Mouse (Mus musculus) C2C12 (cell line): ENCODE data around the gene Capn8. TPM values are rescaled to one million over a fixed set of nuclear protein-coding genes. Genes with fewer than 3 reads are reported as not detected.

ENCODE experiments used
- H3K27me3 ChIP-seq: one replicate; pipeline ENCODE4 v1.6.1; 2011; ENCODE audit not compliant: control insufficient read depth, insufficient read depth, insufficient read length
- H3K36me3 ChIP-seq: one replicate; pipeline ENCODE4 v1.6.1; 2011; ENCODE audit not compliant: control insufficient read depth, insufficient read depth
- H3K4me3 ChIP-seq: one replicate; pipeline ENCODE4 v1.5.1; 2011; ENCODE audit warnings: mild to moderate bottlenecking, control low read depth; ENCODE audit not compliant: poor library complexity, insufficient read depth, severe bottlenecking
- H3K79me2 ChIP-seq: one replicate; pipeline ENCODE4 v1.6.1; 2011; ENCODE audit not compliant: control insufficient read depth, insufficient read depth
- H3K79me3 ChIP-seq: one replicate; pipeline ENCODE4 v1.6.1; 2011; ENCODE audit warnings: low read depth, control low read depth
- H3ac ChIP-seq: one replicate; pipeline ENCODE3; 2011; ENCODE audit warnings: low read depth; ENCODE audit not compliant: control insufficient read depth, insufficient read length
- CEBPB ChIP-seq: IDR thresholded peaks from one replicate; pipeline ENCODE4 v1.6.1; 2011; ENCODE audit warnings: low read depth, mild to moderate bottlenecking, control low read depth, moderate library complexity
- CTCF ChIP-seq: IDR thresholded peaks from one replicate; pipeline ENCODE4 v1.5.1; 2011; ENCODE audit not compliant: control insufficient read depth, insufficient read depth, insufficient read length
- FOSL1 ChIP-seq: IDR thresholded peaks from one replicate; pipeline ENCODE4 v1.8.0; 2011; ENCODE audit warnings: mild to moderate bottlenecking, low read length; ENCODE audit not compliant: poor library complexity, insufficient read depth, severe bottlenecking
- MAX ChIP-seq: IDR thresholded peaks from one replicate; pipeline ENCODE4 v1.6.1; 2011; ENCODE audit warnings: mild to moderate bottlenecking, control low read depth
- MYOD1 ChIP-seq: IDR thresholded peaks from one replicate; pipeline ENCODE4 v1.6.1; 2011; ENCODE audit warnings: low read depth; ENCODE audit not compliant: control insufficient read depth, insufficient read length
- MYOG ChIP-seq: IDR thresholded peaks from one replicate; pipeline ENCODE4 v1.6.1; 2011; ENCODE audit not compliant: control insufficient read depth, insufficient read length; ENCODE audit errors: extremely low read depth
- USF1 ChIP-seq: IDR thresholded peaks from one replicate; pipeline ENCODE4 v1.6.1; 2011; ENCODE audit warnings: low read depth, mild to moderate bottlenecking, control low read depth, moderate library complexity
- long read RNA-seq, 2 experiments: library from polyadenylated mRNA; unstranded; transcript quantifications; one replicate each; pipeline ENCODE4 v2.0.0; 2019 to 2020
- polyA plus RNA-seq: library from polyadenylated mRNA; unstranded; fragments of >200 nt; fragmentation: generic; extraction: Trizol; gene quantifications from one replicate; pipeline ENCODE4 v1.2.1, GENCODE M21; 2012; ENCODE audit warnings: missing spikeins

The Capn8 gene
- polyA plus RNA-seq: not detected
- long read RNA-seq, experiment 1: 0 reads
- long read RNA-seq, experiment 2: 0 reads

DNA sequence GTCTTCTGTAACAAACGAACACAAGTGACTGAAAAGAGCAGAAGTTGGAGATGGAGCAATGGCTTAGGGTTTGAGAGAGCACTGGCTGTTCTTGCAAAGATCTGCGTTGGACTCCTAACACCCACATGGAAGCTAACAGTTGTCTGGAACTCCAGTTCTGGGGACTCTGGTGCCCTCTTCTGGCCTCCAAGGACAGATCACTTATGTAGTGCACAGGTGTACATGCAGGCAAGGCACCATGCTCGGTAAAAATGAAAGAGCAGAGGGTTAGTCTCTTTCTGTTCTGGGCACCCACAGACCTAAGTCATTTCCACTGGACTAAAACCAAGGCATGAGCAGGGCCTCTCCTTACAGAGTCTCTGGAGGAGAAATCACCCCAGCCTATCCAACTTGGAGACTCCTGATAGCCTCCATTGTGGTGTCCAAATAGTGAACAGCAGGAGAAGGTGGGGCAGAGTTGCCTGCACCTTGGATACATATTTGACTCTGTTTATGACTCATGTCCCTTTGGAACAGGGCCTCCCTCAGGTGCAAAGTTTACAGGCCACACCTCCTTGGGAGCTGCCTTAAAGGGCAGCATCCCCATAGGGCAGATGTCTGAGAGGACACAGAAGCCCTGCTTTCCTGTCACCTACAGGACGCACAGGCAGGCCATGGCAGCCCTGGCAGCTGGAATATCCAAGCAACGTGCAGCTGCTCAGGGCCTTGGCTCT is at the start of gene Capn8:
Gene Capn8 (plus strand): TSS at position 600 of the 713 bp plus-strand sequence.
- Histone ChIP-seq H3K36me3 (no peaks in the 10 kb centered on the region), H3K79me2 (no peaks in the 10 kb centered on the region), H3ac (no peak within 1 kb of the TSS), H3K27me3 (no peaks in the 10 kb centered on the region), H3K4me3 (no peak within 1 kb of the TSS), H3K79me3 (no peaks in the 10 kb centered on the region)
- no peak for TF ChIP-seq MYOG

GRCm38 (mm10) chr1:182516758-182517676 is 47.8 kb upstream of the Capn8 start, which contains the start of gene Capn2:
Gene Capn2, minus strand, starts transcription at chr1:182517608.
- H3K27me3 ChIP-seq: no peaks in the 10 kb centered on the region
- peak within 1 kb of the TSS; percentile 88 for H3K4me3 ChIP-seq
- H3K36me3 ChIP-seq: peaks cover 23% of the 10 kb centered on the region
- H3K79me3 ChIP-seq: peaks cover 49% of the 10 kb centered on the region
- H3ac ChIP-seq: peak within 1 kb of the TSS; percentile 92
- TF ChIP-seq CTCF (peak; percentile 86), MAX (peak; percentile 12), CEBPB (no peak), USF1 (no peak), FOSL1 (no peak), MYOD1 (no peak), MYOG (no peak)
- peaks cover 65% of the 10 kb centered on the region for H3K79me2 ChIP-seq

- TF ChIP-seq CTCF (no peak), FOSL1 (no peak), MAX (no peak), MYOG (no peak), USF1 (no peak), CEBPB (no peak), MYOD1 (no peak)
- peaks cover 16% of the 10 kb centered on the region for H3K36me3 ChIP-seq
- peak overlapping the region; percentile 92 for H3ac ChIP-seq
- peak overlapping the region; percentile 88 for H3K4me3 ChIP-seq
- H3K79me2 ChIP-seq: peaks cover 59% of the 10 kb centered on the region
- H3K27me3 ChIP-seq: no peaks in the 10 kb centered on the region
- peaks cover 43% of the 10 kb centered on the region for H3K79me3 ChIP-seq
These were observed 47.2 kb upstream of the Capn8 start for GRCm38 (mm10) chr1:182517677-182518011.

- peaks cover 14% of the 10 kb centered on the region for H3K36me3 ChIP-seq
- peaks cover 37% of the 10 kb centered on the region for H3K79me3 ChIP-seq
- TF ChIP-seq CEBPB (no peak), FOSL1 (no peak), MYOG (no peak), USF1 (no peak), MYOD1 (no peak), MAX (no peak), CTCF (no peak)
- H3K4me3 ChIP-seq: no peak overlapping the region
- H3K27me3 ChIP-seq: no peaks in the 10 kb centered on the region
- H3ac ChIP-seq: no peak overlapping the region
- H3K79me2 ChIP-seq: peaks cover 53% of the 10 kb centered on the region
These were observed 46.6 kb upstream of the Capn8 start for GRCm38 (mm10) chr1:182518143-182518680.

DNA sequence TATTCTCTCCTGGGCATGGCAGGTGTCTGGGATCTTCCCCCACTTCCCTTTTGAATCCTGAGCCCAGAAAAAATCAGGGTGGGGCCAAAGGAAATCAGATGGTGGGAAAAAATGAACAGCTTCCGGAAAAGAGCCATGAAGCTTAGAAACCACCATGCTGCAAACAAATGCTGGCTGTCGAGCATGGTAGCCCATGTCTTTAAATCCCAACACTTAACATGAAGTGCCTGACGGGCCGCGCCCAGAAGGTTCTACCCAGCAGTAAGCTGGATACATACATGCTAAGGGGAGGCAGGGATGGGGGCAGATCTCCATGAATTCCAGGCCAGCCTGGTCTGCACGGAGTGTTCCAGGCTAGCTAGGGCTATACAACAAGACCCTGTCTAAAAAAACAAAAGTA is 46.0 kb upstream of the Capn8 start:
- no peak for TF ChIP-seq MYOD1
- TF ChIP-seq USF1: no peak
- TF ChIP-seq MAX: no peak
- TF ChIP-seq MYOG: no peak
- TF ChIP-seq CEBPB: no peak
- no peak for TF ChIP-seq CTCF
- no peak for TF ChIP-seq FOSL1
- peaks cover 10% of the 10 kb centered on the region for H3K36me3 ChIP-seq
- H3K27me3 ChIP-seq: no peaks in the 10 kb centered on the region
- no peak overlapping the region for H3ac ChIP-seq
- no peak overlapping the region for H3K4me3 ChIP-seq
- peaks cover 47% of the 10 kb centered on the region for H3K79me2 ChIP-seq
- peaks cover 31% of the 10 kb centered on the region for H3K79me3 ChIP-seq
